16 mouse cellular contexts compared by ENCODE assay signal in genomic region chr2:58626136-58626769, GRCm38 (mm10). TPM values are rescaled to one million over a fixed set of nuclear protein-coding genes. Genes with fewer than 3 reads are reported as not detected.
DNase-seq lines count a peak whose midpoint lies in the region; ATAC-seq and TF ChIP-seq lines count a peak whose summit lies in the region.
"Had no signal": no experiment of that assay in that cellular context is flagged by ENCODE, and none has a peak within 500 bp of the region (broad histone marks: within the 10 kb centered on the region; RNA-seq: fewer than 3 reads in every experiment).

No protein-coding gene starts in this region.

- no peak; the same call in 1 of the 2 replicates for ATAC-seq in hindbrain, embryonic 12.5 days (ENCODE audit: low FRiP score)
- peak; percentile 45; the same call in 1 of the 2 replicates for ATAC-seq in midbrain, embryonic 13.5 days
- ATAC-seq in CD4-positive, CD25-positive, alpha-beta regulatory T cell, adult 4 months: no peak

- no peak overlapping the region for H3K4me2 ChIP-seq in hindbrain, embryonic 12.5 days (replicated peaks)
- no peak overlapping the region for H3K4me2 ChIP-seq in midbrain, embryonic 13.5 days (replicated peaks)
- H3K4me2 ChIP-seq: liver, embryonic 15.5 days had no signal

- peaks cover 31% of the 10 kb centered on the region for H3K4me1 ChIP-seq in hindbrain, embryonic 10.5 days (replicated peaks)
- H3K4me1 ChIP-seq in hindbrain, embryonic 12.5 days: peaks cover 4% of the 10 kb centered on the region; the same call in 1 of the 2 replicates
- H3K4me1 ChIP-seq in ES-E14 (ENCODE audit: control insufficient read depth in 2 of 2, insufficient read depth in 2 of 2, low read length in 2 of 2, poor library complexity in 1 of 2): peaks cover 7 to 31% of the 10 kb centered on the region in 2 experiments
- peaks cover 13% of the 10 kb centered on the region for H3K4me1 ChIP-seq in midbrain, embryonic 13.5 days (replicated peaks)
- H3K4me1 ChIP-seq: limb, embryonic 10.5 days; liver, embryonic 15.5 days had no signal

- no peak overlapping the region for H3K4me3 ChIP-seq in hindbrain, embryonic 10.5 days
- H3K4me3 ChIP-seq in hindbrain, embryonic 12.5 days: no peak overlapping the region
- peak overlapping the region; percentile 3 to 52; a peak in 3 of 4 replicates for H3K4me3 ChIP-seq in ES-E14 (ENCODE audit: insufficient read depth in 1 of 2, low read depth in 1 of 2, low read length in 2 of 2, poor library complexity in 1 of 2, severe bottlenecking in 1 of 2)
- no peak overlapping the region for H3K4me3 ChIP-seq in midbrain, embryonic 13.5 days (replicated peaks)
- H3K4me3 ChIP-seq: limb, embryonic 10.5 days; liver, embryonic 15.5 days had no signal

- no peaks in the 10 kb centered on the region for H3K9me3 ChIP-seq in hindbrain, embryonic 10.5 days
- H3K9me3 ChIP-seq in hindbrain, embryonic 12.5 days (replicated peaks): no peaks in the 10 kb centered on the region; the same call in 1 of the 2 replicates
- H3K9me3 ChIP-seq in ES-E14 (ENCODE audit: control insufficient read depth, insufficient read depth, low read depth, low read length): no peaks in the 10 kb centered on the region
- H3K9me3 ChIP-seq in midbrain, embryonic 13.5 days: no peaks in the 10 kb centered on the region
- H3K9me3 ChIP-seq: limb, embryonic 10.5 days; liver, embryonic 15.5 days had no signal

- H3K9ac ChIP-seq in hindbrain, embryonic 12.5 days: no peak overlapping the region
- H3K9ac ChIP-seq in ES-E14 (ENCODE audit: insufficient read depth, low read depth, low read length, poor library complexity, severe bottlenecking): peak overlapping the region; percentile 20; the same call in 1 of the 2 replicates
- H3K9ac ChIP-seq in midbrain, embryonic 13.5 days (replicated peaks): no peak overlapping the region
- H3K9ac ChIP-seq: liver, embryonic 15.5 days had no signal

- WGBS in hindbrain, embryonic 10.5 days: 8% methylated on average over 8 of the region's 8 CpGs
- WGBS in hindbrain, embryonic 12.5 days: 10% methylated on average over 8 of the region's 8 CpGs
- 5% methylated on average over 8 of the region's 8 CpGs for WGBS in midbrain, embryonic 13.5 days

- H3K27me3 ChIP-seq in hindbrain, embryonic 10.5 days (ENCODE audit: insufficient read depth, poor library complexity, severe bottlenecking): peaks cover 53% of the 10 kb centered on the region
- H3K27me3 ChIP-seq in hindbrain, embryonic 12.5 days: peaks cover 26% of the 10 kb centered on the region
- peaks cover 10% of the 10 kb centered on the region; the same call in 1 of the 2 replicates for H3K27me3 ChIP-seq in midbrain, embryonic 13.5 days
- H3K27me3 ChIP-seq: liver, embryonic 15.5 days had no signal

- in situ Hi-C loops in ES-E14 (cut with MboI; ENCODE audit: low sequenced_read_pairs in 2 of 2, unreplicated experiment in 2 of 2): no loop called here

- DNase-seq in hindbrain, embryonic 10.5 days (ENCODE audit: low spot score): peak; percentile 25
- DNase-seq in ES-E14 (ENCODE audit: low read depth, low spot score): peak; percentile 56
- DNase-seq in embryo, embryonic 10.5 days (ENCODE audit: low spot score): peak; percentile 43
- no peak for DNase-seq in kidney, adult 18-20 months
- DNase-seq: adrenal gland, postnatal 14 days; gastrocnemius, postnatal 14 days; kidney, postnatal 10 days; layer of hippocampus, postnatal 36 days; right cerebral cortex, postnatal 14 days; thymus, postnatal 4 days had no signal

- no peaks in the 10 kb centered on the region for H3K36me3 ChIP-seq in hindbrain, embryonic 10.5 days
- no peaks in the 10 kb centered on the region for H3K36me3 ChIP-seq in hindbrain, embryonic 12.5 days
- H3K36me3 ChIP-seq in ES-E14 (ENCODE audit: control insufficient read depth, insufficient read depth, low read length, poor library complexity, severe bottlenecking): no peaks in the 10 kb centered on the region
- no peaks in the 10 kb centered on the region for H3K36me3 ChIP-seq in midbrain, embryonic 13.5 days
- H3K36me3 ChIP-seq: limb, embryonic 10.5 days; liver, embryonic 15.5 days had no signal

- no peak overlapping the region for H3K27ac ChIP-seq in hindbrain, embryonic 10.5 days
- no peak overlapping the region for H3K27ac ChIP-seq in hindbrain, embryonic 12.5 days
- peak overlapping the region; percentile 98 for H3K27ac ChIP-seq in ES-E14 (ENCODE audit: insufficient read depth, low read depth, low read length, poor library complexity, severe bottlenecking)
- H3K27ac ChIP-seq in midbrain, embryonic 13.5 days: no peak overlapping the region
- H3K27ac ChIP-seq: limb, embryonic 10.5 days; liver, embryonic 15.5 days; macrophage had no signal

TF ChIP-seq in ES-E14, 5 proteins besides CTCF, POLR2A, EP300 and RAD21:
- TF ChIP-seq ZC3H11A (IDR thresholded peaks at IDR 0.05; ENCODE audit: borderline replicate concordance, low read depth, low read length) (no peak), HCFC1 (IDR thresholded peaks at IDR 0.05; ENCODE audit: borderline replicate concordance, insufficient read depth, low read length) (no peak), CHD2 (IDR thresholded peaks at IDR 0.05; ENCODE audit: low read depth, low read length) (no peak; the same call in 1 of the 2 replicates), ZNF384 (IDR thresholded peaks at IDR 0.05; ENCODE audit: low read depth, low read length) (peak; percentile 70), MAFK (IDR thresholded peaks at IDR 0.05; ENCODE audit: insufficient read depth, low read depth, low read length) (0 out of 2 replicates have a peak, but pooled peaks have one; percentile 5)

RNA-seq across cellular contexts. Expression of gene Upp2, which starts 59.2 kb away (rescaled TPM):
- 4.8 and 5.2 TPM in 2 replicates for polyA plus RNA-seq in hindbrain, embryonic 10.5 days (2016; fragmentation: Nextera tagmentation; extraction: Ambion mirVana)
- polyA plus RNA-seq in hindbrain, embryonic 12.5 days (2016; fragmentation: Nextera tagmentation; extraction: Ambion mirVana): 8.5 and 10.9 TPM in 2 replicates
- 0.63 and 0.67 TPM in 2 replicates for total RNA-seq in ES-E14 (2012; rRNA removed)
- polyA plus RNA-seq in midbrain, embryonic 13.5 days (2015; fragmentation: Nextera tagmentation; extraction: Ambion mirVana): 9.8 and 11.6 TPM in 2 replicates
- polyA plus RNA-seq in CD4-positive, CD25-positive, alpha-beta regulatory T cell, adult 4 months (2017; shearing (Covaris generic)): not detected

RNA-seq across cellular contexts. Expression of gene Acvr1, which starts 59.3 kb away (rescaled TPM):
- 3.5 TPM in 2 replicates for polyA plus RNA-seq in hindbrain, embryonic 10.5 days (2016; fragmentation: Nextera tagmentation; extraction: Ambion mirVana)
- polyA plus RNA-seq in hindbrain, embryonic 12.5 days (2016; fragmentation: Nextera tagmentation; extraction: Ambion mirVana): 5.4 and 5.6 TPM in 2 replicates
- total RNA-seq in ES-E14 (2012; rRNA removed): 6.6 and 8.0 TPM in 2 replicates
- 3.6 and 4.2 TPM in 2 replicates for polyA plus RNA-seq in midbrain, embryonic 13.5 days (2015; fragmentation: Nextera tagmentation; extraction: Ambion mirVana)
- polyA plus RNA-seq in CD4-positive, CD25-positive, alpha-beta regulatory T cell, adult 4 months (2017; shearing (Covaris generic)): under 1 TPM in 1 of 2 experiments, not detected in 1; 0.17 TPM

Comparison
In these comparisons a context has a peak if more than half of its experiments do, and no peak if none do; other contexts are left out.
1. H3K4me3 ChIP-seq: peak in ES-E14 (2 of 2); none in hindbrain, embryonic 10.5 days (single experiment), hindbrain, embryonic 12.5 days (single experiment) and midbrain, embryonic 13.5 days (single experiment).